Mouse (Mus musculus): ENCODE data around the gene Wbp11. TPM values are rescaled to one million over a fixed set of nuclear protein-coding genes. Genes with fewer than 3 reads are reported as not detected.
A peak's percentile ranks its signal among the peaks of the same experiment; 100 is the strongest.

Gene Wbp11
- polyA plus RNA-seq, 1 experiment from 2014 or later, result 74.7 TPM

DNA sequence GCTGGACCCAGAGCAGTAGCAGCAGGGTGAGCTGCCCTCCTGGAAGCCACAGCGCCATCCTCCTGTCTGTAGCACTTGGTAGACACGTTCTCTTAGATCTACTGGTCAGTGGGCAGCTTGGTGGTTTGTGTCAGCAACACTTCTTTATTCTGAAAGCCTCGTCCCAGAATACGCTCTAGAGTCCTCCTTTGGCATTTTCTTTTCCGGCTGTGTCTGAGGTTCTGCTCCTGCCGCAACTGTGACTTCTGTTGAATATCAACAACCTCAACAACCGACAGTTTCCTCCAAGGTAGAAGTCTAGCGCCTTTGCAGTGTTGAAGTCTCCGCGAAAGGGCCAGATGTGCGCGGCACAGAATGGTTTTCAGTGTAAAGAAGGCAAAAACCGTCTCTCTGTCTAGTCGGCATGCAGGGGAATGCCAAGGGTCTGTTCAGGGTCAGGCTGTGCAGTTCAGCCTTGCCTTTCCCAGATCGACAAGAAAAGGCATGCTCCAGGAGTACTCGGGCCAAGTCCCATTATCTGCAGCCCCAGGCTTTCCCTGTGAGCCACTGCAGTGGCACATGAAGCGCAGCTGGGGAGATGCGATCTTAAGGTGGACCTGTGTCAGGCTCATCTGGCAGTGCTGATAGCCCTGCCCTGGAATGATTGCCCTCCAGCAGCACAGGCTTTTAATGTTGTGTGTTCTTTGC, 29.3 kb upstream of the Wbp11 start, which contains the start of gene Art4:
Gene Art4, minus strand, starts transcription at position 548 of the 687 bp plus-strand sequence.
- Histone ChIP-seq H3K27ac (no peak within 1 kb of the TSS), H3K4me3 (replicated peaks; ENCODE audit: low read length) (no peak within 1 kb of the TSS), H3K9ac (no peak within 1 kb of the TSS), H3K36me3 (replicated peaks; ENCODE audit: control insufficient read depth, insufficient read depth) (no peaks in the 10 kb centered on the region), H3K4me1 (replicated peaks; ENCODE audit: control insufficient read depth, insufficient read depth, low read length) (no peaks in the 10 kb centered on the region), H3K9me3 (ENCODE audit: control insufficient read depth, low read length) (no peaks in the 10 kb centered on the region), H3K4me2 (replicated peaks) (no peak within 1 kb of the TSS), H3K27me3 (ENCODE audit: control insufficient read depth, insufficient read depth, low read length) (no peaks in the 10 kb centered on the region)
- ATAC-seq (ENCODE audit: low FRiP score) (no peak), DNase-seq (ENCODE audit: low spot score) (no peak)
- WGBS, result 73% methylated on average over 18 of the region's 18 CpGs

- no peak overlapping the region for H3K4me3 ChIP-seq (replicated peaks; ENCODE audit: low read length)
- no peak for ATAC-seq (ENCODE audit: low FRiP score)
- no peaks in the 10 kb centered on the region for H3K36me3 ChIP-seq (replicated peaks; ENCODE audit: control insufficient read depth, insufficient read depth)
- no peak overlapping the region for H3K4me2 ChIP-seq (replicated peaks)
- H3K27me3 ChIP-seq (ENCODE audit: control insufficient read depth, insufficient read depth, low read length), result no peaks in the 10 kb centered on the region
- no peak overlapping the region for H3K27ac ChIP-seq
- no peaks in the 10 kb centered on the region for H3K9me3 ChIP-seq (ENCODE audit: control insufficient read depth, low read length)
- WGBS, result 75% methylated on average over 14 of the region's 14 CpGs
- no peaks in the 10 kb centered on the region for H3K4me1 ChIP-seq (replicated peaks; ENCODE audit: control insufficient read depth, insufficient read depth, low read length)
- DNase-seq (ENCODE audit: low spot score), result no peak
- no peak overlapping the region for H3K9ac ChIP-seq
Measured at GRCm38 (mm10) chr6:136856071-136856636, 28.1 kb upstream of the Wbp11 start.

- H3K36me3 ChIP-seq (replicated peaks; ENCODE audit: control insufficient read depth, insufficient read depth), result no peaks in the 10 kb centered on the region
- H3K4me2 ChIP-seq (replicated peaks), result no peak overlapping the region
- no peaks in the 10 kb centered on the region for H3K9me3 ChIP-seq (ENCODE audit: control insufficient read depth, low read length)
- no peaks in the 10 kb centered on the region for H3K4me1 ChIP-seq (replicated peaks; ENCODE audit: control insufficient read depth, insufficient read depth, low read length)
- no peak for DNase-seq (ENCODE audit: low spot score)
- H3K27ac ChIP-seq, result no peak overlapping the region
- 92% methylated on average over 2 of the region's 2 CpGs for WGBS
- no peak overlapping the region for H3K9ac ChIP-seq
- no peak for ATAC-seq (ENCODE audit: low FRiP score)
- H3K4me3 ChIP-seq (replicated peaks; ENCODE audit: low read length), result no peak overlapping the region
- H3K27me3 ChIP-seq (ENCODE audit: control insufficient read depth, insufficient read depth, low read length), result no peaks in the 10 kb centered on the region
Measured at GRCm38 (mm10) chr6:136855183-136855582, 27.1 kb upstream of the Wbp11 start.

GRCm38 (mm10) chr6:136854361-136854781, 26.3 kb upstream of the Wbp11 start:
- 91% methylated on average over 11 of the region's 11 CpGs for WGBS
- no peaks in the 10 kb centered on the region for H3K4me1 ChIP-seq (replicated peaks; ENCODE audit: control insufficient read depth, insufficient read depth, low read length)
- H3K9ac ChIP-seq, result no peak overlapping the region
- no peak overlapping the region for H3K4me3 ChIP-seq (replicated peaks; ENCODE audit: low read length)
- no peaks in the 10 kb centered on the region for H3K36me3 ChIP-seq (replicated peaks; ENCODE audit: control insufficient read depth, insufficient read depth)
- no peak for ATAC-seq (ENCODE audit: low FRiP score)
- H3K27me3 ChIP-seq (ENCODE audit: control insufficient read depth, insufficient read depth, low read length), result no peaks in the 10 kb centered on the region
- H3K27ac ChIP-seq, result no peak overlapping the region
- DNase-seq (ENCODE audit: low spot score), result no peak
- no peaks in the 10 kb centered on the region for H3K9me3 ChIP-seq (ENCODE audit: control insufficient read depth, low read length)
- no peak overlapping the region for H3K4me2 ChIP-seq (replicated peaks)

- WGBS, result 72% methylated on average over 3 of the region's 3 CpGs
Measured at GRCm38 (mm10) chr6:136852762-136853161, 24.7 kb upstream of the Wbp11 start.

DNA sequence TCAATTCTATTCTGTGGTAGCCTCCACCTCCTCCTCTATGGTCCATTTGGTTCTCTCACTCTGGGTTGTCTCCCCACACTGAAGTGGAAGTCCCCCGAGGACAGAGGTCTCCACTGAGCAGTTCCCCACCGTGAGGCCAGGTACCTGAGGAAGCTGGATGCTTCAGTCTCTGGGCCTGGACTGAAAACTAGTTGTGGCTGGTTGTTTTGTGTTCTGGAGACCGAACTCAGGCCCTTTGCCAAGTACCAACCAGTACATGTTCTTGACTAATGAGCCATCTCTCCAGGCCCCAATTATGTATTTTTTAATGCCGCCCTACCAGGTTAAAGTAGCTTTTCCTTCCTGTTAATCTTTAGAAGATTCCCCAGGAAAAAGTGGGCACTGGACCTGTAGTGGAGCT, 24.3 kb upstream of the Wbp11 start:
- Histone ChIP-seq H3K9ac (no peak overlapping the region), H3K36me3 (replicated peaks; ENCODE audit: control insufficient read depth, insufficient read depth) (no peaks in the 10 kb centered on the region), H3K9me3 (ENCODE audit: control insufficient read depth, low read length) (no peaks in the 10 kb centered on the region), H3K4me2 (replicated peaks) (no peak overlapping the region), H3K27ac (peak overlapping the region; percentile 59), H3K4me1 (replicated peaks; ENCODE audit: control insufficient read depth, insufficient read depth, low read length) (no peaks in the 10 kb centered on the region), H3K4me3 (replicated peaks; ENCODE audit: low read length) (no peak overlapping the region), H3K27me3 (ENCODE audit: control insufficient read depth, insufficient read depth, low read length) (no peaks in the 10 kb centered on the region)
- no peak for ATAC-seq (ENCODE audit: low FRiP score)
- WGBS, result 82% methylated on average over 4 of the region's 4 CpGs
- DNase-seq (ENCODE audit: low spot score), result no peak

More at GRCm38 (mm10) chr6:136852762-136853161, 24.7 kb upstream of the Wbp11 start:
- Histone ChIP-seq H3K27ac (peak overlapping the region; percentile 59), H3K27me3 (ENCODE audit: control insufficient read depth, insufficient read depth, low read length) (no peaks in the 10 kb centered on the region), H3K4me2 (replicated peaks) (no peak overlapping the region), H3K36me3 (replicated peaks; ENCODE audit: control insufficient read depth, insufficient read depth) (no peaks in the 10 kb centered on the region), H3K9ac (no peak overlapping the region), H3K9me3 (ENCODE audit: control insufficient read depth, low read length) (no peaks in the 10 kb centered on the region), H3K4me1 (replicated peaks; ENCODE audit: control insufficient read depth, insufficient read depth, low read length) (no peaks in the 10 kb centered on the region), H3K4me3 (replicated peaks; ENCODE audit: low read length) (no peak overlapping the region)
- DNase-seq (ENCODE audit: low spot score) (no peak), ATAC-seq (ENCODE audit: low FRiP score) (no peak)

DNA sequence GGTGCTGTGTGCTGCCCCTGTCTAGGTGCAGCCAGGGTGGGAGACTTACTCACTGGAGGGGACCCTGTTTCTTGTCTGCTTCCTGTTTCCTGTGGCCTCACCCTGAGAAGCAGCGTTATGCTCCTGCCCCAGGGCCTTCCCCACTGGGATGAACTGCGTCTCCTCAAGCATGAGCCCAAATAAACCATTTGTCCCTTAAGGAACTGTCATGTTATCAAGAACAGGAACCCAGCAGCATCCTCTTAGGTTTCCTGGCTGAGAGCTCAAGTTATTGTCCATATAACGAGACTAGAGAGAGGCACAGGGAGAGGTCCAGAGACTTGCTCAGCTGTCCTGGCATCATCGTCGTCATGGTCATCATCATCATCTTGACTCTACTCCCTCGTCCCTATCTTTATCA, 22.2 kb upstream of the Wbp11 start:
- 85% methylated on average over 6 of the region's 6 CpGs for WGBS
- no peaks in the 10 kb centered on the region for H3K4me1 ChIP-seq (replicated peaks; ENCODE audit: control insufficient read depth, insufficient read depth, low read length)
- ATAC-seq (ENCODE audit: low FRiP score), result no peak

DNA sequence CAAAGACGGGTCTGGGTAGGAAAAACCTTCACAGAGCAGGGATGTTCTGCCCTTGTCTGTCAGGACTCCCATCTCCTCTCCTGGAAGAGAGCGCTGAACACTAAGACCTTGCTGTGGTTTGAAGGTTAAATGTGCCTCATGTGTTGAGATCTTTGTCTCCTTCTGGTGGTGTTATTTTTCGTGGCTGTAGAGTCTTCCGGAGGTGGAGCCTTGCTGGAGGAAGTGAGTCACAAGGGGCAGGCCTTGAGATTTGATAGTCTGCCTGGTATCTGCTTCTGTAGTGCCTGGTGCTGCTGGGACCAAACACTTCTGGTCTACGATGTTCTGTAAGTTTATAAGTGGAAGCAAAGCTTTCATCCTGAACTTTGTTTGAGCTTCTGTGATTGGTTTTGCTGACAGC, 20.9 kb upstream of the Wbp11 start:
- Histone ChIP-seq H3K4me3 (replicated peaks; ENCODE audit: low read length) (no peak overlapping the region), H3K27ac (no peak overlapping the region), H3K4me2 (replicated peaks) (no peak overlapping the region), H3K36me3 (replicated peaks; ENCODE audit: control insufficient read depth, insufficient read depth) (no peaks in the 10 kb centered on the region), H3K9ac (no peak overlapping the region), H3K27me3 (ENCODE audit: control insufficient read depth, insufficient read depth, low read length) (no peaks in the 10 kb centered on the region), H3K4me1 (replicated peaks; ENCODE audit: control insufficient read depth, insufficient read depth, low read length) (no peaks in the 10 kb centered on the region), H3K9me3 (ENCODE audit: control insufficient read depth, low read length) (no peaks in the 10 kb centered on the region)
- ATAC-seq (ENCODE audit: low FRiP score) (no peak), DNase-seq (ENCODE audit: low spot score) (no peak)
- 84% methylated on average over 5 of the region's 5 CpGs for WGBS

More for the DNA sequence above, 22.2 kb upstream of the Wbp11 start:
- Histone ChIP-seq H3K9ac (no peak overlapping the region), H3K4me2 (replicated peaks) (no peak overlapping the region), H3K27ac (no peak overlapping the region), H3K4me3 (replicated peaks; ENCODE audit: low read length) (no peak overlapping the region), H3K27me3 (ENCODE audit: control insufficient read depth, insufficient read depth, low read length) (no peaks in the 10 kb centered on the region), H3K9me3 (ENCODE audit: control insufficient read depth, low read length) (no peaks in the 10 kb centered on the region), H3K36me3 (replicated peaks; ENCODE audit: control insufficient read depth, insufficient read depth) (no peaks in the 10 kb centered on the region)
- no peak for DNase-seq (ENCODE audit: low spot score)

- H3K27me3 ChIP-seq (ENCODE audit: control insufficient read depth, insufficient read depth, low read length), result no peaks in the 10 kb centered on the region
- H3K9me3 ChIP-seq (ENCODE audit: control insufficient read depth, low read length), result no peaks in the 10 kb centered on the region
- no peak overlapping the region for H3K4me3 ChIP-seq (replicated peaks; ENCODE audit: low read length)
- no peaks in the 10 kb centered on the region for H3K4me1 ChIP-seq (replicated peaks; ENCODE audit: control insufficient read depth, insufficient read depth, low read length)
- ATAC-seq (ENCODE audit: low FRiP score) (no peak), DNase-seq (ENCODE audit: low spot score) (no peak)
- H3K4me2 ChIP-seq (replicated peaks), result no peak overlapping the region
- no peaks in the 10 kb centered on the region for H3K36me3 ChIP-seq (replicated peaks; ENCODE audit: control insufficient read depth, insufficient read depth)
- no peak overlapping the region for H3K9ac ChIP-seq
- WGBS, result 89% methylated on average over 8 of the region's 8 CpGs
- no peak overlapping the region for H3K27ac ChIP-seq
Measured at GRCm38 (mm10) chr6:136848399-136848798, 20.4 kb upstream of the Wbp11 start.

All from hindbrain, embryonic 14.5 days (tissue).